Mouse (Mus musculus) forebrain, embryonic 15.5 days (tissue): ENCODE data around the gene Fblim1. TPM values are rescaled to one million over a fixed set of nuclear protein-coding genes. Genes with fewer than 3 reads are reported as not detected.
A peak's percentile ranks its signal among the peaks of the same experiment; 100 is the strongest.

ENCODE experiments used
- ATAC-seq: fragments of 200-750 bp; cut with Nextera tagmentation; replicated peaks from 2 replicates; pipeline ENCODE4 v1.8.0; 2017; ENCODE audit warnings: mild to moderate bottlenecking, moderate TSS enrichment, moderate library complexity
- H3K27ac ChIP-seq: fragments of 300-500 bp; sonication (generic); replicated peaks from 2 replicates; pipeline ENCODE4 v1.5.1; 2015; ENCODE audit warnings: mild to moderate bottlenecking, inconsistent platforms
- H3K27me3 ChIP-seq: fragments of 300-500 bp; sonication (generic); 2 replicates; pipeline ENCODE4 v1.6.1; 2015; ENCODE audit warnings: inconsistent platforms
- H3K36me3 ChIP-seq: fragments of 300-500 bp; sonication (generic); 2 replicates; pipeline ENCODE4 v1.6.1; 2015; ENCODE audit warnings: mild to moderate bottlenecking, inconsistent platforms
- H3K4me1 ChIP-seq: fragments of 300-500 bp; sonication (generic); 2 replicates; pipeline ENCODE4 v1.6.1; 2015; ENCODE audit warnings: inconsistent platforms
- H3K4me2 ChIP-seq: fragments of 300-500 bp; sonication (generic); replicated peaks from 2 replicates; pipeline ENCODE4 v1.6.1; 2015; ENCODE audit warnings: mild to moderate bottlenecking, inconsistent platforms
- H3K4me3 ChIP-seq: fragments of 300-500 bp; sonication (generic); 2 replicates; pipeline ENCODE4 v1.5.1; 2015; ENCODE audit warnings: mild to moderate bottlenecking, inconsistent platforms
- H3K9ac ChIP-seq: fragments of 300-500 bp; sonication (generic); replicated peaks from 2 replicates; pipeline ENCODE4 v1.6.1; 2015; ENCODE audit warnings: mild to moderate bottlenecking, inconsistent platforms
- H3K9me3 ChIP-seq: fragments of 300-500 bp; sonication (generic); 2 replicates; pipeline ENCODE4 v1.6.1; 2016; ENCODE audit warnings: inconsistent platforms
- WGBS: fragments of 180-500 bp; shearing (Covaris S2); methylation state at CpG from one replicate; pipeline ENCODE4 v1.1.7; 2015; ENCODE audit warnings: mixed read lengths; 5-methylcytosine and 5-hydroxymethylcytosine counted together
- polyA plus RNA-seq: library from polyadenylated mRNA; unstranded; fragments of >200 nt; fragmentation: Nextera tagmentation; extraction: Ambion mirVana; gene quantifications from 2 replicates; pipeline ENCODE4 v1.2.1, GENCODE M21; 2015

Gene Fblim1
- polyA plus RNA-seq, 1 experiment from 2014 or later = 17.4 TPM

DNA sequence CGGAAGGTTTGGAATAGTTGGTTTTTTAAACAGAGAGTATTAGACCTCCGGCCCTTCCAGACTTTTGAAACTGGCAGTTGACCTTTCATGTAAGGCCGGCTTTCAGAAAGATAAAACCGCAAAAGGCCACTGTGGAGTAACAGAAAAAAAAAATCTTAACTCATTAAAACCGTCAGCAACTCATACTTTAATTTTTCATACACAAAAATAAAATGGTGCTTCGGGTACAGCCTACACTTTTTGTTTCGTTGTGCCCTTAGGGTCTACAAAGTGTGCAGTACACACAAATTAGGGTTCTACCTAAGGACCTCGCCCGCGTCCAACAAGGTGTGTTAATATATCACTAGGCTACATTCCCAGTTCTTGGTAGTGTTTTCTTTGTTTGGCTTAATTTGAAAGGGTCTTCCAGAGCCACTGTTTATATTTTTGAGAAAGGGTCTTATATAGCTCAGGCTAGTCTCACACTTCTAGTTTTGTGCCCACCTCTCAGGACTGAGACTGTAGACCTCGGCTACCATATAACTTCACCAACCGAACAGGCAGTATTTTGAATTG, 66.6 kb downstream of the Fblim1 start:
- ATAC-seq = no peak
- WGBS = 49% methylated on average over 12 of the region's 12 CpGs
- Histone ChIP-seq H3K4me2 (peak overlapping the region; percentile 89), H3K27ac (peak overlapping the region; percentile 98), H3K9ac (peak overlapping the region; percentile 96), H3K4me3 (peak overlapping the region; percentile 99), H3K4me1 (peaks cover 41% of the 10 kb centered on the region), H3K27me3 (no peaks in the 10 kb centered on the region), H3K9me3 (no peaks in the 10 kb centered on the region), H3K36me3 (no peaks in the 10 kb centered on the region)

DNA sequence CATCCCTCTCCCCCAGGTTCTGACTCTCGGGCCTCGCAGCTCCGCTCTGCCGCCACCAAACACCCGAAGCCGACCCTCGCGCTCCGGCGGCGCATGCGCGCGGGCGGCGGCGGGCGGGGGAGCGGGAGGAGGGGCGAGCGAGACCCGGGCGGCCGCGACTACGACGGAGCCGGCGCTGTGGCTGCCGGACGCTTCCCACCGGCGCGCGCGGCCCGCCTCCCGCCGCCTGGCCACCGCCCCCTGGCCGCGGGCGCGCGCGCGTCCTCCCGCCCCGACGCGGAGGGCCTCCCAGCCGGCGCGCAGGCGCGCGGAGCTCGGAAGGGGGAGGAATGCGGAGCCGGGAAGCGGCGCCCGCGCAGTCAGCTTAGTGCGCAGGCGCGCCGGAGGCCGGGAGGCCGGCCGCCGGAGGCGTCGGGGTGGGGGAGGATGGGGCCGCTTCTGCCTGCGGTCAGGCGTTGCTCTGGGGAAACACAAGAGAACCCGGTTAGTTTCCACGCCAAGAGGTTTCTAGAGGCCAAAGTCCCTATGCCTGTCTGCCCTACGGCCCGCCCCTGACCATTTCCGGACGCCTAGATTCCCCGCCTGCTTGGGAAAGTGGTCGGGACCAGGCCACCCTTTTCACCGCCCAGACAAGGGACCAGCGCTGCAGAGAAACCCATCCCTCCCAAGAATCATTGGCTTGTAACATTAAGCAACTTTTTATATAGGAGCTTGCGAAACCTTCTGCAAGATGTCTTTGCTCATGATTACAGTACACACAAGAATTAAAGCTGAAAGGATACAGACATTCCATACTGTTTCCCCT, 67.3 kb downstream of the Fblim1 start, which contains the start of gene Spen:
TSS of gene Spen (minus strand) at position 190 of the 805 bp plus-strand sequence.
- H3K36me3 ChIP-seq = no peaks in the 10 kb centered on the region
- peak; percentile 81 for ATAC-seq
- peak within 1 kb of the TSS; percentile 89 for H3K4me2 ChIP-seq
- H3K9me3 ChIP-seq = no peaks in the 10 kb centered on the region
- under 1% methylated on average over 85 of the region's 88 CpGs for WGBS
- peak within 1 kb of the TSS; percentile 96 for H3K9ac ChIP-seq
- no peaks in the 10 kb centered on the region for H3K27me3 ChIP-seq
- H3K4me1 ChIP-seq = peaks cover 47% of the 10 kb centered on the region
- peak within 1 kb of the TSS; percentile 99 for H3K4me3 ChIP-seq
- H3K27ac ChIP-seq = peak within 1 kb of the TSS; percentile 98

- Histone ChIP-seq H3K27ac (peak overlapping the region; percentile 98), H3K36me3 (no peaks in the 10 kb centered on the region), H3K27me3 (no peaks in the 10 kb centered on the region), H3K4me3 (peak overlapping the region; percentile 99), H3K9ac (peak overlapping the region; percentile 96), H3K4me1 (peaks cover 55% of the 10 kb centered on the region), H3K4me2 (peak overlapping the region; percentile 89), H3K9me3 (no peaks in the 10 kb centered on the region)
- ATAC-seq = peak; percentile 5
- under 1% methylated on average over 101 of the region's 101 CpGs for WGBS
Measured at GRCm38 (mm10) chr4:141537706-141538407, 68.0 kb downstream of the Fblim1 start.

GRCm38 (mm10) chr4:141537226-141537610, 68.7 kb downstream of the Fblim1 start:
- peak overlapping the region; percentile 99 for H3K4me3 ChIP-seq
- under 1% methylated on average over 14 of the region's 14 CpGs for WGBS
- H3K4me2 ChIP-seq = peak overlapping the region; percentile 89
- peaks cover 53% of the 10 kb centered on the region for H3K4me1 ChIP-seq
- no peaks in the 10 kb centered on the region for H3K27me3 ChIP-seq
- no peak for ATAC-seq
- peak overlapping the region; percentile 96 for H3K9ac ChIP-seq
- no peaks in the 10 kb centered on the region for H3K9me3 ChIP-seq
- H3K36me3 ChIP-seq = no peaks in the 10 kb centered on the region
- H3K27ac ChIP-seq = peak overlapping the region; percentile 98

- WGBS = under 1% methylated on average over 61 of the region's 61 CpGs
- Histone ChIP-seq H3K4me1 (peaks cover 48% of the 10 kb centered on the region), H3K27ac (peak overlapping the region; percentile 98), H3K9ac (peak overlapping the region; percentile 96), H3K9me3 (no peaks in the 10 kb centered on the region), H3K4me3 (peak overlapping the region; percentile 99), H3K4me2 (peak overlapping the region; percentile 89), H3K36me3 (no peaks in the 10 kb centered on the region), H3K27me3 (no peaks in the 10 kb centered on the region)
- peak; percentile 45 for ATAC-seq
Measured at GRCm38 (mm10) chr4:141536291-141537225, 69.3 kb downstream of the Fblim1 start.

GRCm38 (mm10) chr4:141534947-141535680, 70.8 kb downstream of the Fblim1 start:
- peak; percentile 20; the same call in 1 of the 2 replicates for ATAC-seq
- Histone ChIP-seq H3K4me1 (peaks cover 43% of the 10 kb centered on the region), H3K36me3 (no peaks in the 10 kb centered on the region), H3K27me3 (no peaks in the 10 kb centered on the region), H3K4me2 (peak overlapping the region; percentile 89), H3K4me3 (peak overlapping the region; percentile 99), H3K9me3 (no peaks in the 10 kb centered on the region), H3K9ac (peak overlapping the region; percentile 96), H3K27ac (peak overlapping the region; percentile 98)
- WGBS = 2% methylated on average over 9 of the region's 11 CpGs

GRCm38 (mm10) chr4:141530979-141531378, 74.9 kb downstream of the Fblim1 start:
- H3K27ac ChIP-seq = no peak overlapping the region
- peaks cover 36% of the 10 kb centered on the region for H3K4me1 ChIP-seq
- H3K4me2 ChIP-seq = no peak overlapping the region
- H3K9me3 ChIP-seq = no peaks in the 10 kb centered on the region
- no peak overlapping the region for H3K4me3 ChIP-seq
- H3K9ac ChIP-seq = no peak overlapping the region
- no peaks in the 10 kb centered on the region for H3K27me3 ChIP-seq
- no peak for ATAC-seq
- H3K36me3 ChIP-seq = no peaks in the 10 kb centered on the region
- WGBS = 86% methylated on average over 15 of the region's 15 CpGs

- 86% methylated on average over 11 of the region's 11 CpGs for WGBS
- Histone ChIP-seq H3K4me2 (no peak overlapping the region), H3K27ac (no peak overlapping the region), H3K4me3 (no peak overlapping the region), H3K4me1 (peaks cover 19% of the 10 kb centered on the region), H3K36me3 (no peaks in the 10 kb centered on the region), H3K27me3 (no peaks in the 10 kb centered on the region), H3K9ac (no peak overlapping the region), H3K9me3 (no peaks in the 10 kb centered on the region)
- no peak for ATAC-seq
Measured at GRCm38 (mm10) chr4:141528938-141529337, 77.0 kb downstream of the Fblim1 start.

GRCm38 (mm10) chr4:141526936-141527650, 78.8 kb downstream of the Fblim1 start:
- Histone ChIP-seq H3K9ac (no peak overlapping the region), H3K27ac (no peak overlapping the region), H3K36me3 (peaks cover 1% of the 10 kb centered on the region), H3K27me3 (no peaks in the 10 kb centered on the region), H3K4me1 (peaks cover 9% of the 10 kb centered on the region; the same call in 1 of the 2 replicates), H3K4me2 (no peak overlapping the region), H3K4me3 (no peak overlapping the region), H3K9me3 (no peaks in the 10 kb centered on the region)
- WGBS = 84% methylated on average over 7 of the region's 7 CpGs
- no peak for ATAC-seq
